Mouse (Mus musculus) kidney, postnatal 0 days (tissue): Measurements from ENCODE around the gene Hcst. TPM values are rescaled to one million over a fixed set of nuclear protein-coding genes. Genes with fewer than 3 reads are reported as not detected.

Experiments
- ATAC-seq: fragments of 200-750 bp; cut with Nextera tagmentation; replicated peaks from 2 replicates; pipeline ENCODE4 v1.8.0; 2017; ENCODE audit warnings: low read depth, moderate number of reproducible peaks, moderate TSS enrichment, moderate library complexity; ENCODE audit not compliant: low FRiP score
- DNase-seq: peaks from one replicate; pipeline ENCODE4 v3.0.0-alpha.2; 2016; ENCODE audit warnings: low spot score
- H3K27ac ChIP-seq: fragments of 300-500 bp; sonication (generic); 2 replicates; pipeline ENCODE4 v1.5.1; 2014; ENCODE audit warnings: mild to moderate bottlenecking
- H3K27me3 ChIP-seq: fragments of 300-500 bp; sonication (generic); 2 replicates; pipeline ENCODE4 v1.6.1; 2014; ENCODE audit warnings: low read length, mixed read lengths; ENCODE audit not compliant: insufficient read depth
- H3K36me3 ChIP-seq: fragments of 300-500 bp; sonication (generic); 2 replicates; pipeline ENCODE4 v1.6.1; 2014; ENCODE audit warnings: low read length, mixed read lengths; ENCODE audit not compliant: insufficient read depth
- H3K4me1 ChIP-seq: fragments of 300-500 bp; sonication (generic); replicated peaks from 2 replicates; pipeline ENCODE4 v1.6.1; 2014; ENCODE audit warnings: antibody characterized with exemption, low read length, mixed read lengths; ENCODE audit not compliant: insufficient read depth
- H3K4me2 ChIP-seq: fragments of 300-500 bp; sonication (generic); 2 replicates; pipeline ENCODE4 v1.6.1; 2014; ENCODE audit warnings: mild to moderate bottlenecking, low read length, moderate library complexity, mixed read lengths
- H3K4me3 ChIP-seq: fragments of 300-500 bp; sonication (generic); replicated peaks from 2 replicates; pipeline ENCODE4 v1.5.1; 2014; ENCODE audit warnings: low read depth, low read length
- H3K9ac ChIP-seq: fragments of 300-500 bp; sonication (generic); 2 replicates; pipeline ENCODE4 v1.6.1; 2014; ENCODE audit warnings: low read depth, low read length
- H3K9me3 ChIP-seq: fragments of 300-500 bp; sonication (generic); replicated peaks from 2 replicates; pipeline ENCODE4 v1.6.1; 2016; ENCODE audit warnings: low read length, inconsistent platforms, mixed read lengths
- CTCF ChIP-seq: IDR thresholded peaks from 2 replicates; pipeline ENCODE4 v1.5.1; 2016; ENCODE audit warnings: antibody characterized with exemption, low read depth, mild to moderate bottlenecking, moderate library complexity
- WGBS: fragments of 180-500 bp; shearing (Covaris S2); extraction: QIAGEN DNeasy Blood & Tissue Kit; methylation state at CpG from one replicate; pipeline ENCODE4 v1.1.7; 2014; 5-methylcytosine and 5-hydroxymethylcytosine counted together
- polyA plus RNA-seq: library from polyadenylated mRNA; unstranded; fragments of >200 nt; fragmentation: Nextera tagmentation; extraction: Ambion mirVana; gene quantifications from 2 replicates; pipeline ENCODE4 v1.2.1, GENCODE M21; 2015

Hcst gene
- polyA plus RNA-seq, 1 experiment from 2014 or later: 2.1 TPM

DNA sequence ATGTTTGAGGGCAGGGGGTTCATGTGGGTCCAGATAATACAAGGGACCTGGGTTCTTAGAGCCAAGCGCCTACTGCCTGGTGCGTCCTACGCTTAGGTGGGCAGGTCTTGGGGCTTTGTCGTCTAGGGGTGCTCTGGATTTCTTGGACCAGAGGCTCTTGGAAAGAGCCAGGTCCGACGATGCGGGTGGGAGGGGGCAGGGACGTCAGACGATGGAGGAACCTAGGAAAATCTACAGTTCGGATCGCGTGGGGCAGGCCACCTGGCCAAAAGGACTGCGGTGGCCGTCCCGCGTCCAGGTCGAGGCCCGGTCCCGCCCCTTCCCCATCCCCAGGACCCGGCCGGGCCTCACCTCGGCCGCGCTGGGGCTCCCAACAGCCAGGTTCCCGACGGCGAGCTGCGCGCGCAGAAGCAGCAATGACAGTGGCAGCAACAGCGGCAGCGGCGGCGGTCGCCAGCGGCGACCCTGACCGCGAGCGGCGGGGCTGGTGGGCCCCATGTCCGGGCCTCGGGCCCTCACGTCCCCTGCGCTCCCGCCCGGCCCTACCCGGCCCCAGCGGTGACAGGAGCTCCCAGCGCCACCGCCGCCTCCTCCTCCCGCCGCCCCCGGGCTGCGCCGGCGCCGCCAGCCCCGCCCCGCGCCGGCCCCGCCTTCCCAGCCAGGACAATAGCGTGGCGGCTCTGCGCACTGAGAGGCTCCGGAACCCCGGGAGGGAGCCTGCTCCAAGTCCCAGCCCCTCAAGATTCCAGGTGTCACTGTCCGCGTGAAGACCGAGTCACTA is 25.5 kb upstream of the Hcst start, which contains the start of gene Aplp1:
TSS of gene Aplp1 (minus strand) at position 565 of the 781 bp plus-strand sequence.
- H3K4me3 ChIP-seq: peak within 1 kb of the TSS; percentile 53
- H3K9ac ChIP-seq: peak within 1 kb of the TSS; percentile 59
- peak; percentile 62 for ATAC-seq
- no peaks in the 10 kb centered on the region for H3K9me3 ChIP-seq
- peaks cover 10% of the 10 kb centered on the region for H3K4me1 ChIP-seq
- H3K36me3 ChIP-seq: no peaks in the 10 kb centered on the region
- H3K4me2 ChIP-seq: peak within 1 kb of the TSS; percentile 93
- peak; percentile 44 for DNase-seq
- no peaks in the 10 kb centered on the region for H3K27me3 ChIP-seq
- no peak within 1 kb of the TSS for H3K27ac ChIP-seq
- TF ChIP-seq CTCF: no peak
- WGBS: under 1% methylated on average over 57 of the region's 72 CpGs

DNA sequence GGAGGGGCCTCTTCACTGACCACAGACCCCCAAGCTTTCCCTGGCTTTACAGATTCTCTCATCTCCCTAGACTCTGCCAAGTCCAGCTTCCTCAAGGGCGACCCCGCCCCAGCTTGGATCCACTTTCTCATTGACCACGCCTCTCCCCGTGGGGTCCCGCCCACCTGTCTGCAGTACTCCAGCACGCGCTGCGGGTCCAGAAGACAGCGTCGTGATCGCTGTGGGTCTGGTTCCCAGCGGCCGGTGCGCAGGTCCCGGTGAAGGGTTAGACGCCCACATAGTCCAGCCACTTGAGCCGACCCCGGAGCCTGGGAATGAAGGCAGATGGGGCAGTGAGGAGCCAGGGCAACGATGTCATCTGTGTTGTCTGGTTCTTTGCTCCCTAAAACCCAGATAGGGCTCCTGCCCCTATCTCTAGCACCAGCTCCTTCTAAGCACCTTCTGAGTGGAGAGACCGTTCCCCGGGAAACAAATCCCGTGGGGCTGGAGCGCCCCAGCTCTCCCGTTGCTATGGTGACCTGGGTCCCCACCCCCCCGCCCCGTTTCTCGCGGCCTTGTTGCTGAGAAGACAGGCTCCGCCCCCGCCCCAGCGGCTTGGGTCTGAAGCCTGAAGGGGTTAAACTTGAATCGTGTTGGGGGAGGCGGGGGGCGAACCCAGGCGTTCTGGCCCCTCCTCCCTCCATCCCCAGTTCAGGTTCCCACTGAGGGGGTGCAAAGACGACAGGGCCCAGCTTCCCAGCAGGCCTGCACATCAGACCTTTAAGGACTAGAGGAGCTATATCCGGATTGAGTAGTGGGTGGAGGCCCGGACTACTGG is 24.7 kb upstream of the Hcst start:
- peak; percentile 43 for DNase-seq
- Histone ChIP-seq H3K27me3 (no peaks in the 10 kb centered on the region), H3K4me1 (peaks cover 10% of the 10 kb centered on the region), H3K4me2 (peak overlapping the region; percentile 93), H3K36me3 (no peaks in the 10 kb centered on the region), H3K9ac (peak overlapping the region; percentile 59; the same call in 1 of the 2 replicates), H3K27ac (no peak overlapping the region), H3K4me3 (peak overlapping the region; percentile 53), H3K9me3 (no peaks in the 10 kb centered on the region)
- ATAC-seq: no peak
- no peak for TF ChIP-seq CTCF
- WGBS: under 1% methylated on average over 37 of the region's 38 CpGs

GRCm38 (mm10) chr7:30443696-30444095 is 24.0 kb upstream of the Hcst start:
- DNase-seq (peak; percentile 32), ATAC-seq (no peak)
- no peaks in the 10 kb centered on the region for H3K9me3 ChIP-seq
- no peak overlapping the region for H3K4me3 ChIP-seq
- no peak overlapping the region for H3K9ac ChIP-seq
- H3K36me3 ChIP-seq: no peaks in the 10 kb centered on the region
- H3K4me2 ChIP-seq: peak overlapping the region; percentile 93; the same call in 1 of the 2 replicates
- TF ChIP-seq CTCF: no peak
- no peaks in the 10 kb centered on the region for H3K27me3 ChIP-seq
- 19% methylated on average over 9 of the region's 9 CpGs for WGBS
- H3K27ac ChIP-seq: no peak overlapping the region
- H3K4me1 ChIP-seq: peaks cover 10% of the 10 kb centered on the region

- Histone ChIP-seq H3K9me3 (no peaks in the 10 kb centered on the region), H3K36me3 (no peaks in the 10 kb centered on the region), H3K4me2 (no peak overlapping the region), H3K9ac (no peak overlapping the region), H3K4me1 (peaks cover 10% of the 10 kb centered on the region), H3K27ac (no peak overlapping the region), H3K27me3 (no peaks in the 10 kb centered on the region), H3K4me3 (no peak overlapping the region)
- DNase-seq (peak; percentile 47), ATAC-seq (0 out of 2 replicates have a peak, but pooled peaks have one; percentile 31)
- TF ChIP-seq CTCF: peak; percentile 81
- WGBS: 19% methylated on average over 5 of the region's 5 CpGs
Observed at GRCm38 (mm10) chr7:30440697-30441096, 21.0 kb upstream of the Hcst start.

DNA sequence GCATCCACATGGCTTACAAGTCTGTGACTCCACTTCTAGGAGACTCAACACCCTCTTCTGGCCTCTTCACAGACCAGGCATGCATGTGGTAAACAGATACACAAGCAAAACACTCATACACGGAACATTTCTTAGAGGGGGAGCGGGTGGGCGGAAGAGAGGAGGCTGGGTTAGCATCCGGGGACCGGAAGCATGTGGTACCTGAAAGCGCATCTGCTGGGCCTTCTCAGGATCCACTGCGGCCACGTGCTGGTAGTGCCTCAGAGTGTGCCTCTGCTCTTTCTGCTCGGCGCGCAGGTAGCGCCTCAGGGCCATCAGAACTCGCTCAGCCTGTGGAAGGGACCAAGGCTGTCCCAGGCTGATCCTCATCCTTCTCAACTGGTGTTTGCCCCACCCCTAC is 20.1 kb upstream of the Hcst start:
- H3K4me1 ChIP-seq: peaks cover 9% of the 10 kb centered on the region
- no peak overlapping the region for H3K9ac ChIP-seq
- 80% methylated on average over 13 of the region's 13 CpGs for WGBS
- no peaks in the 10 kb centered on the region for H3K27me3 ChIP-seq
- no peak overlapping the region for H3K4me2 ChIP-seq
- no peak overlapping the region for H3K4me3 ChIP-seq
- H3K9me3 ChIP-seq: no peaks in the 10 kb centered on the region
- no peaks in the 10 kb centered on the region for H3K36me3 ChIP-seq
- DNase-seq: no peak
- no peak for TF ChIP-seq CTCF
- H3K27ac ChIP-seq: no peak overlapping the region
- ATAC-seq: no peak

GRCm38 (mm10) chr7:30436879-30437278 is 17.2 kb upstream of the Hcst start:
- Histone ChIP-seq H3K4me1 (no peaks in the 10 kb centered on the region), H3K27ac (no peak overlapping the region), H3K27me3 (no peaks in the 10 kb centered on the region), H3K4me2 (no peak overlapping the region), H3K9me3 (no peaks in the 10 kb centered on the region), H3K4me3 (no peak overlapping the region), H3K36me3 (no peaks in the 10 kb centered on the region), H3K9ac (no peak overlapping the region)
- WGBS: 20% methylated on average over 10 of the region's 10 CpGs
- TF ChIP-seq CTCF: no peak
- DNase-seq (no peak), ATAC-seq (no peak)
